Mouse (Mus musculus): ENCODE data around the gene Lcmt1. TPM values are rescaled to one million over a fixed set of nuclear protein-coding genes. Genes with fewer than 3 reads are reported as not detected.

Gene Lcmt1
- polyA plus RNA-seq, 1 experiment from 2014 or later, result 55.5 TPM

- H3K4me1 ChIP-seq, result peaks cover 10% of the 10 kb centered on the region; the same call in 1 of the 2 replicates
- no peak overlapping the region for H3K9ac ChIP-seq
- no peak overlapping the region for H3K4me3 ChIP-seq
- no peaks in the 10 kb centered on the region for H3K27me3 ChIP-seq
- WGBS, result 91% methylated on average over 5 of the region's 5 CpGs
- no peak for ATAC-seq (ENCODE audit: insufficient number of reproducible peaks, insufficient read depth, low FRiP score, low TSS enrichment)
- no peak overlapping the region for H3K4me2 ChIP-seq (replicated peaks)
- H3K9me3 ChIP-seq, result no peaks in the 10 kb centered on the region
- H3K27ac ChIP-seq, result no peak overlapping the region
- no peaks in the 10 kb centered on the region for H3K36me3 ChIP-seq
Observed at GRCm38 (mm10) chr7:123344079-123344780, 25.4 kb upstream of the Lcmt1 start.

- no peaks in the 10 kb centered on the region for H3K36me3 ChIP-seq
- peaks cover 10% of the 10 kb centered on the region; the same call in 1 of the 2 replicates for H3K4me1 ChIP-seq
- 73% methylated on average over 3 of the region's 3 CpGs for WGBS
- no peak for ATAC-seq (ENCODE audit: insufficient number of reproducible peaks, insufficient read depth, low FRiP score, low TSS enrichment)
- no peak overlapping the region for H3K4me2 ChIP-seq (replicated peaks)
- no peak overlapping the region for H3K27ac ChIP-seq
- no peak overlapping the region for H3K4me3 ChIP-seq
- no peaks in the 10 kb centered on the region for H3K9me3 ChIP-seq
- H3K27me3 ChIP-seq, result no peaks in the 10 kb centered on the region
- no peak overlapping the region for H3K9ac ChIP-seq
Observed at GRCm38 (mm10) chr7:123345041-123345544, 24.5 kb upstream of the Lcmt1 start.

- no peak overlapping the region for H3K27ac ChIP-seq
- H3K9ac ChIP-seq, result no peak overlapping the region
- ATAC-seq (ENCODE audit: insufficient number of reproducible peaks, insufficient read depth, low FRiP score, low TSS enrichment), result no peak
- no peaks in the 10 kb centered on the region for H3K27me3 ChIP-seq
- peaks cover 8% of the 10 kb centered on the region; the same call in 1 of the 2 replicates for H3K4me1 ChIP-seq
- no peaks in the 10 kb centered on the region for H3K36me3 ChIP-seq
- WGBS, result 81% methylated on average over 7 of the region's 7 CpGs
- H3K9me3 ChIP-seq, result no peaks in the 10 kb centered on the region
- H3K4me3 ChIP-seq, result no peak overlapping the region
- no peak overlapping the region for H3K4me2 ChIP-seq (replicated peaks)
Observed at GRCm38 (mm10) chr7:123346631-123347290, 22.8 kb upstream of the Lcmt1 start.

- no peak for ATAC-seq (ENCODE audit: insufficient number of reproducible peaks, insufficient read depth, low FRiP score, low TSS enrichment)
- Histone ChIP-seq H3K27ac (no peak overlapping the region), H3K36me3 (no peaks in the 10 kb centered on the region), H3K4me1 (no peaks in the 10 kb centered on the region), H3K9me3 (no peaks in the 10 kb centered on the region), H3K4me3 (no peak overlapping the region), H3K4me2 (replicated peaks) (no peak overlapping the region), H3K27me3 (no peaks in the 10 kb centered on the region), H3K9ac (no peak overlapping the region)
- 82% methylated on average over 11 of the region's 11 CpGs for WGBS
Observed at GRCm38 (mm10) chr7:123349813-123350212, 19.8 kb upstream of the Lcmt1 start.

GRCm38 (mm10) chr7:123350243-123350642, 19.3 kb upstream of the Lcmt1 start:
- 61% methylated on average over 2 of the region's 2 CpGs for WGBS
- Histone ChIP-seq H3K9me3 (no peaks in the 10 kb centered on the region), H3K36me3 (no peaks in the 10 kb centered on the region), H3K27ac (no peak overlapping the region), H3K4me2 (replicated peaks) (no peak overlapping the region), H3K4me1 (no peaks in the 10 kb centered on the region), H3K4me3 (no peak overlapping the region), H3K9ac (no peak overlapping the region), H3K27me3 (no peaks in the 10 kb centered on the region)
- no peak for ATAC-seq (ENCODE audit: insufficient number of reproducible peaks, insufficient read depth, low FRiP score, low TSS enrichment)

- 95% methylated on average over 4 of the region's 4 CpGs for WGBS
- no peak for ATAC-seq (ENCODE audit: insufficient number of reproducible peaks, insufficient read depth, low FRiP score, low TSS enrichment)
- no peak overlapping the region for H3K9ac ChIP-seq
Observed at GRCm38 (mm10) chr7:123353081-123353480, 16.5 kb upstream of the Lcmt1 start.

GRCm38 (mm10) chr7:123353879-123354278, 15.7 kb upstream of the Lcmt1 start:
- Histone ChIP-seq H3K4me1 (no peaks in the 10 kb centered on the region), H3K4me2 (replicated peaks) (no peak overlapping the region), H3K9ac (no peak overlapping the region), H3K4me3 (no peak overlapping the region), H3K9me3 (no peaks in the 10 kb centered on the region), H3K27me3 (no peaks in the 10 kb centered on the region), H3K36me3 (no peaks in the 10 kb centered on the region), H3K27ac (no peak overlapping the region)
- WGBS, result 82% methylated on average over 5 of the region's 5 CpGs
- no peak for ATAC-seq (ENCODE audit: insufficient number of reproducible peaks, insufficient read depth, low FRiP score, low TSS enrichment)

More at GRCm38 (mm10) chr7:123353081-123353480, 16.5 kb upstream of the Lcmt1 start:
- no peaks in the 10 kb centered on the region for H3K36me3 ChIP-seq
- no peaks in the 10 kb centered on the region for H3K9me3 ChIP-seq
- H3K4me2 ChIP-seq (replicated peaks), result no peak overlapping the region
- H3K4me3 ChIP-seq, result no peak overlapping the region
- no peaks in the 10 kb centered on the region for H3K4me1 ChIP-seq
- no peak overlapping the region for H3K27ac ChIP-seq
- no peaks in the 10 kb centered on the region for H3K27me3 ChIP-seq

- Histone ChIP-seq H3K9me3 (no peaks in the 10 kb centered on the region), H3K4me3 (no peak overlapping the region), H3K4me2 (replicated peaks) (no peak overlapping the region), H3K36me3 (no peaks in the 10 kb centered on the region), H3K9ac (no peak overlapping the region), H3K4me1 (no peaks in the 10 kb centered on the region), H3K27ac (no peak overlapping the region), H3K27me3 (no peaks in the 10 kb centered on the region)
- WGBS, result 78% methylated on average over 5 of the region's 5 CpGs
- ATAC-seq (ENCODE audit: insufficient number of reproducible peaks, insufficient read depth, low FRiP score, low TSS enrichment), result no peak
Observed at GRCm38 (mm10) chr7:123354392-123354791, 15.2 kb upstream of the Lcmt1 start.

GRCm38 (mm10) chr7:123354851-123355250, 14.7 kb upstream of the Lcmt1 start:
- Histone ChIP-seq H3K27me3 (no peaks in the 10 kb centered on the region), H3K9me3 (no peaks in the 10 kb centered on the region), H3K9ac (no peak overlapping the region), H3K36me3 (no peaks in the 10 kb centered on the region), H3K27ac (no peak overlapping the region), H3K4me2 (replicated peaks) (no peak overlapping the region), H3K4me1 (no peaks in the 10 kb centered on the region), H3K4me3 (no peak overlapping the region)
- ATAC-seq (ENCODE audit: insufficient number of reproducible peaks, insufficient read depth, low FRiP score, low TSS enrichment), result no peak
- WGBS, result 94% methylated on average over 2 of the region's 2 CpGs

- no peaks in the 10 kb centered on the region for H3K36me3 ChIP-seq
- H3K4me1 ChIP-seq, result no peaks in the 10 kb centered on the region
- WGBS, result 88% methylated on average over 3 of the region's 3 CpGs
Observed at GRCm38 (mm10) chr7:123356158-123356557, 13.4 kb upstream of the Lcmt1 start.

GRCm38 (mm10) chr7:123359101-123359500, 10.5 kb upstream of the Lcmt1 start:
- WGBS, result 87% methylated on average over 7 of the region's 7 CpGs
- Histone ChIP-seq H3K27ac (no peak overlapping the region), H3K36me3 (no peaks in the 10 kb centered on the region), H3K9me3 (no peaks in the 10 kb centered on the region), H3K9ac (no peak overlapping the region), H3K27me3 (no peaks in the 10 kb centered on the region), H3K4me2 (replicated peaks) (no peak overlapping the region), H3K4me1 (no peaks in the 10 kb centered on the region; the same call in 1 of the 2 replicates), H3K4me3 (no peak overlapping the region)
- no peak for ATAC-seq (ENCODE audit: insufficient number of reproducible peaks, insufficient read depth, low FRiP score, low TSS enrichment)

More at GRCm38 (mm10) chr7:123356158-123356557, 13.4 kb upstream of the Lcmt1 start:
- Histone ChIP-seq H3K4me3 (no peak overlapping the region), H3K9me3 (no peaks in the 10 kb centered on the region), H3K27ac (no peak overlapping the region), H3K9ac (no peak overlapping the region), H3K27me3 (no peaks in the 10 kb centered on the region), H3K4me2 (replicated peaks) (no peak overlapping the region)
- ATAC-seq (ENCODE audit: insufficient number of reproducible peaks, insufficient read depth, low FRiP score, low TSS enrichment), result no peak

- 81% methylated on average over 5 of the region's 5 CpGs for WGBS
- no peaks in the 10 kb centered on the region for H3K27me3 ChIP-seq
- no peaks in the 10 kb centered on the region for H3K9me3 ChIP-seq
- no peak overlapping the region for H3K9ac ChIP-seq
- H3K4me2 ChIP-seq (replicated peaks), result no peak overlapping the region
- no peak for ATAC-seq (ENCODE audit: insufficient number of reproducible peaks, insufficient read depth, low FRiP score, low TSS enrichment)
- no peaks in the 10 kb centered on the region for H3K36me3 ChIP-seq
- H3K4me1 ChIP-seq, result no peaks in the 10 kb centered on the region; the same call in 1 of the 2 replicates
- H3K4me3 ChIP-seq, result no peak overlapping the region
- H3K27ac ChIP-seq, result no peak overlapping the region
Observed at GRCm38 (mm10) chr7:123360185-123360584, 9.4 kb upstream of the Lcmt1 start.
